Mouse (Mus musculus) limb, embryonic 10.5 days (tissue): ENCODE results near the gene Chd1l. TPM values are rescaled to one million over a fixed set of nuclear protein-coding genes. Genes with fewer than 3 reads are reported as not detected.
A peak's percentile ranks its signal among the peaks of the same experiment; 100 is the strongest.

Experiments used
- DNase-seq: peaks from one replicate; pipeline ENCODE4 v3.0.0-alpha.2; 2017; ENCODE audit warnings: low spot score
- H3K27ac ChIP-seq: fragments of 300-500 bp; sonication (generic); 2 replicates; pipeline ENCODE4 v1.5.1; 2016; ENCODE audit warnings: mild to moderate bottlenecking
- H3K27me3 ChIP-seq: fragments of 300-500 bp; sonication (generic); 2 replicates; pipeline ENCODE4 v1.6.1; 2016; ENCODE audit warnings: low read depth, mild to moderate bottlenecking; ENCODE audit not compliant: poor library complexity, severe bottlenecking
- H3K36me3 ChIP-seq: fragments of 300-500 bp; sonication (generic); 2 replicates; pipeline ENCODE4 v1.6.1; 2016; ENCODE audit warnings: mild to moderate bottlenecking, moderate library complexity
- H3K4me1 ChIP-seq: fragments of 300-500 bp; sonication (generic); 2 replicates; pipeline ENCODE4 v1.6.1; 2016
- H3K4me3 ChIP-seq: fragments of 300-500 bp; sonication (generic); 2 replicates; pipeline ENCODE4 v1.5.1; 2016; ENCODE audit warnings: mild to moderate bottlenecking, moderate library complexity
- H3K9me3 ChIP-seq: fragments of 300-500 bp; sonication (generic); replicated peaks from 2 replicates; pipeline ENCODE4 v1.6.1; 2016; ENCODE audit warnings: mild to moderate bottlenecking
- WGBS: fragments of 180-500 bp; shearing (Covaris S2); methylation state at CpG from one replicate; pipeline ENCODE4 v1.1.7; 2016; 5-methylcytosine and 5-hydroxymethylcytosine counted together
- polyA plus RNA-seq: library from polyadenylated mRNA; unstranded; fragments of >200 nt; fragmentation: Nextera tagmentation; extraction: Ambion mirVana; gene quantifications from 2 replicates; pipeline ENCODE4 v1.2.1, GENCODE M21; 2016

The Chd1l gene
- polyA plus RNA-seq, 1 experiment from 2014 or later: 20.8 TPM

DNA sequence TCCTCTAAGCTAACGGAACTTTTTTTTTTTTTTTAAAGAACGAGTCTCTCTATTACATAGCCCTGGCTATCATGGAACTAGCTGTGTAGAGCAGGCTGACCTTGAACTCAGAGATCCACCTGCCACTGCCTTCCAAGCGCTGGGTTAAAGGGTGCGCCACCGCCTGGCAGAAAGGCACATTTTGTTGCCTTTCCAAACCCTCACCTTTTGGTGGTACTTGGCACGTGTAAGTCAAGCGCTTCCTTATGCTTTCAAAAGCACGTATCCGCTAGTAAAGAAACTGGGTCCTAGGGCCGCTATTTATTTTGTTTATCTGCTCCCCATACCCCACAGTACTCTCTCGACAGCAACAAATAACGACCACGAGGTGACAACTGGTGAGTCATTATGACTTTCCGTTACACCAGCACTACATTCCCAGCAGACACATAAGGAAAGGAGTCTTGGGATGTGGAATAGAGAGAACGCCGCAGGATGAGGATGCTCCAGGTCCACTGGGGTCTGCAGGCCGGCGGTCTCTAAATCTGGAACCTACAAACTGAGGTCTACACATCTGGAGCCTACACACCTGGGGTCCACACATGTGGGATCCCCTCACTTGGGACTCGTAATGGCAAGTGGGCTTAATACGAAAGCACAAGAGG lies 680 bp downstream of the Chd1l start:
- peak overlapping the region; percentile 96 for H3K27ac ChIP-seq

DNA sequence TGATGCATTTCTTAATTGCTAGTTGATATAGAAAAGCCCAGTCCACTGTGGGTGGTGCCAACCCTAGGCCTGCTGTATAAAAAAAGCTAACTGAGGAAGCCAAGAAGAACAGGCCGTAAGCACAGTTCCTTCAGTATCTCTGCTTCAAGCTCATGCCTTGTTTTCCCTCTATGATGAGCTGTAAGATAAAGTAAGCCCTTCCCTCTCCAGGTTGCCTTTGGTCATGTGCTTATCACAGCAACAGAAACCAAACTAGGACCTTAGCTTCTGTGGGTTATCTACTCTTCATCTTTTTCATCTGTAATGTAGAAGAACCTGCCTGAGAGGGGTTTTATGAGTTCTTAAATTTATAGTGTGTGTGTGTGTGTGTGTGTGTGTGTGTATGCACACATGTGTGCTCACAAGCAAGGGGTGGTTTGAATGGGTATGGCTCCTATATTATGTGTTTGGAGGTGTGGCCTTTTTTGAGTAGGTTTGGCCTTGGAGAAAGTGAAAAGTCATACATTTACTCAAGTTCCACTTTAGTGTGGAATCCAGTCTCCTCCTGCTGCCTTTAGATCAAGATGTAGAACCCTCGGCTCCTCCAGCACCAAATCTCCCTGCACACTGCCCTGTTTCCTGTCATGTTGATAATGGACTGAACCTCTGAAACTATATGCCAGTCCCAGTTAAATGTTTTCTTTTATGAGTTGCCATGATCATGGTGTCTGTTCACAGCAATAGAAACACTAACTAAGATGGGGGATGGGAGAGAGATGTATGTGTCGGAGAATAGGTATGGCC lies 9.8 kb downstream of the Chd1l start:
- H3K27me3 ChIP-seq: no peaks in the 10 kb centered on the region
- 90% methylated on average over 3 of the region's 3 CpGs for WGBS
- no peaks in the 10 kb centered on the region for H3K4me1 ChIP-seq
- no peak for DNase-seq
- no peak overlapping the region for H3K27ac ChIP-seq
- H3K36me3 ChIP-seq: peaks cover 44% of the 10 kb centered on the region
- H3K9me3 ChIP-seq: no peaks in the 10 kb centered on the region
- no peak overlapping the region for H3K4me3 ChIP-seq

More for the DNA sequence above, 680 bp downstream of the Chd1l start:
- Histone ChIP-seq H3K4me3 (peak overlapping the region; percentile 74), H3K27me3 (no peaks in the 10 kb centered on the region), H3K9me3 (no peaks in the 10 kb centered on the region), H3K4me1 (no peaks in the 10 kb centered on the region), H3K36me3 (no peaks in the 10 kb centered on the region)
- DNase-seq: peak; percentile 51
- WGBS: 3% methylated on average over 20 of the region's 20 CpGs

DNA sequence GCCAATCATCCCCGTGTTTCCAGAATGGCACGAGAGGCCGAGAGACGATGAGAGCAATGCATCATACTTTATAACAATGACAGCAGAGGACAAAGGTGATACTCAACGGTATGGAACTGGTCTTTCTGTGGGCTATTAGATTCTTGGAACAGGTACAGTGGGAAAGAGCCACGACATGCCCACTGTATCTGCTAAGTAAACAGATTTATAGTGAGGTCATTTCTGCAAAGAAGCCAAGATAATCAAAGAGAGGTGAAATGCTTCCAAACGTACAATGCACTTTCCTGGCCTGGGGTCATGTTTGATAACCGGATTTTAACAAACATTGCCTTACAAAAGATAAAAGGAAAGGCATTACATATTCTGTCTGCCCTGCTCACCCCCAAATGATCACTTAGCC lies 13.2 kb downstream of the Chd1l start:
- Histone ChIP-seq H3K4me1 (no peaks in the 10 kb centered on the region), H3K27me3 (no peaks in the 10 kb centered on the region), H3K9me3 (no peaks in the 10 kb centered on the region), H3K27ac (no peak overlapping the region), H3K36me3 (peaks cover 51% of the 10 kb centered on the region), H3K4me3 (no peak overlapping the region)
- no peak for DNase-seq
- 93% methylated on average over 8 of the region's 8 CpGs for WGBS

DNA sequence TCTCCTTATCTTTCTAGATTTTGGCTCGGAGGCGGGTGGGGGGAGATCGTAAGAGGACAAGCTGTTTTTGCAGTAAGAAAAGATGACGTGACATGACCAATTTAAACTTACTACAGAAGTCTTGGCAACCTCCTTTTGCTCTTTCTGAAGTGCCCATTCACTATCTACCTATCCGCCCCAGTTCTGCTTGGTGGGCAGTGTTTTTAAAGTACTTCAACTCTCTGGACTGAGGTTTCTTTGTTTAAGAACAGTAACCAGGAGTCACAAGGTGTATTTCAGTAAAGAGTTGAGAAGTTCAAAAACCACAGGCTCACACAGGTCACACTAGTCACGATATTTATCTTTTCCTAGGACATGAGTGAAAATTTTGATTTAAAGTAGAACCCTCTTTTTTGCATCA lies 14.9 kb downstream of the Chd1l start:
- 94% methylated on average over 6 of the region's 6 CpGs for WGBS
- Histone ChIP-seq H3K27ac (no peak overlapping the region), H3K4me3 (no peak overlapping the region), H3K36me3 (peaks cover 39% of the 10 kb centered on the region), H3K4me1 (no peaks in the 10 kb centered on the region), H3K9me3 (no peaks in the 10 kb centered on the region), H3K27me3 (no peaks in the 10 kb centered on the region)
- DNase-seq: no peak

DNA sequence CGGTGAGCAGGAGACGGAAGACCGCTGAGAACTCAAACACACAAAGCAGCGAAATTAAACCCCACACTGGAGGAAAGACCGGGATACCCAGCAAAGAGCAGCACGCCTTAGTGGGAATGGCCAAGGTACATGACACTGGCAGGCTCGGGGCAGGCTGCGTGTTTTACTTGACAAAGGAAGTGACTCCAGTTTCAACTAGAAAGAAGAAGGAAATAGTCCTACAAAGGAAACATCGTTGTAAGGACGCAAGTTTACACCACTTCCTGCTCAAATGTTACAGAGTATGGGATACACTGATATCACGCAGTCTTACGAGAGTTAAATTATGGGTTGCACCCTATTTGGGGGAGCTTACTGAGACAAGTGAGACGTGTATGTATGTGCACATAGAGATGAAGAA lies 15.9 kb downstream of the Chd1l start:
- no peak for DNase-seq
- H3K4me1 ChIP-seq: no peaks in the 10 kb centered on the region
- peaks cover 39% of the 10 kb centered on the region for H3K36me3 ChIP-seq

DNA sequence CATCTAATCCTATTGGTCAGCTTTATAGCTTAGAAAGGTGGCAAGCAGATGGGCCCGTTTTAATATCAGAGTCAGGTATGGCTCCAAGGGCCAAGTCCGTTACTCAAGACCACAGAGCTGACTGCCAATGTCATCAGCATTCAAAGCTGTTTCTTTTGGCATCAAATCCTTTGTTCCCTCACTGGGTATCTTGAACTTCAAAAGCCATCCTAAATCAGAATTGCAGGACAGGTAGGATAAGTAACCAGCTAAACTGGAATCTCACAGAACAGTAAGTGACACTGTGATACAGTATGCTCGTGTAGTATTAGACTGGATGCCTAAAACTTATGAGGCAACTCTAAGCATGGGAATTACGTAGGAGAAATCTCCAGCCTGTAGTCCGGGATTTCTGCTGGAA lies 16.9 kb downstream of the Chd1l start:
- no peaks in the 10 kb centered on the region for H3K4me1 ChIP-seq
- H3K36me3 ChIP-seq: peaks cover 37% of the 10 kb centered on the region
- H3K27ac ChIP-seq: no peak overlapping the region
- no peak for DNase-seq
- no peaks in the 10 kb centered on the region for H3K9me3 ChIP-seq
- 95% methylated on average over 5 of the region's 5 CpGs for WGBS
- H3K4me3 ChIP-seq: no peak overlapping the region
- H3K27me3 ChIP-seq: no peaks in the 10 kb centered on the region

More for the DNA sequence above, 15.9 kb downstream of the Chd1l start:
- H3K27me3 ChIP-seq: no peaks in the 10 kb centered on the region
- H3K4me3 ChIP-seq: no peak overlapping the region
- no peak overlapping the region for H3K27ac ChIP-seq
- WGBS: 91% methylated on average over 13 of the region's 13 CpGs
- H3K9me3 ChIP-seq: no peaks in the 10 kb centered on the region

DNA sequence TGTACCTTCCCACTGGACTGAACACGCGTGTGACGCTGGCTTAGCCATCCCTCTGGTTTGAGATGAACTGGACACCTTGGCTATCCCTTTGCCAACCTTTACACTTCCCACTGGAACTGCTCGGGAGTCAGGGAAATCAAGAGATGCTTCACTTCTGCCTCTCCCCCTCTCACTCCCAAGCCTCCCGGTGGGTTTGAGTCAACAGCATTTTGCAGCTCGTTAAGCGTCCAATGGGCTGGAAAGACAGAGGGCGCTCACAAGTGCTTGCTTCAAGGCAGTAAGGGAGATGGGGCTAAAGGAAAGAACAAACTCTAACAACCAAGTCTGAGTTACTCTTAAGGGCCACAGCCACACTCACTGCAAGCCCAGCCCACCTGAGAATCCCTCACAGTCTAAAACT lies 19.3 kb downstream of the Chd1l start:
- WGBS: 69% methylated on average over 8 of the region's 8 CpGs
- Histone ChIP-seq H3K4me3 (no peak overlapping the region), H3K4me1 (peaks cover 7% of the 10 kb centered on the region; the same call in 1 of the 2 replicates), H3K36me3 (peaks cover 48% of the 10 kb centered on the region), H3K27ac (no peak overlapping the region), H3K9me3 (no peaks in the 10 kb centered on the region), H3K27me3 (no peaks in the 10 kb centered on the region)
- no peak for DNase-seq

DNA sequence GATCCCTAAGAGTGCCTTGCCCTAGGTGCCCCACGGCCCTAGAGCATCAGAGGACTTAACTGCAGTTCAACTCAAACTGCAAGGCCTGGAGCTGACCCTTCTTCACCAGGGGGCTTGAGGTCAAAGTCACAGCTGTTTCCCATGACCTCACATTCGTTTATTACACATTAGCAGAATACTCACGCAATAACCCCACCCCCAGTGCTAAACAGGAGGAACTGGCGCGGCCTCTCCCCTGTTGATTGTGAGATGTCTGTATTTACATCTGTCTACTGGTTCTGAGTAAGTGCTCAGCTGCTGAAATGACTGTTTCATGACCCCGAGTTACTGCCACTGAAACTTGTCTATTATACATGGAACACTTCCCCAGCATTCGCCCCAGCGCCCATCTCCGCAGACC lies 22.3 kb downstream of the Chd1l start:
- H3K36me3 ChIP-seq: peaks cover 47% of the 10 kb centered on the region

DNA sequence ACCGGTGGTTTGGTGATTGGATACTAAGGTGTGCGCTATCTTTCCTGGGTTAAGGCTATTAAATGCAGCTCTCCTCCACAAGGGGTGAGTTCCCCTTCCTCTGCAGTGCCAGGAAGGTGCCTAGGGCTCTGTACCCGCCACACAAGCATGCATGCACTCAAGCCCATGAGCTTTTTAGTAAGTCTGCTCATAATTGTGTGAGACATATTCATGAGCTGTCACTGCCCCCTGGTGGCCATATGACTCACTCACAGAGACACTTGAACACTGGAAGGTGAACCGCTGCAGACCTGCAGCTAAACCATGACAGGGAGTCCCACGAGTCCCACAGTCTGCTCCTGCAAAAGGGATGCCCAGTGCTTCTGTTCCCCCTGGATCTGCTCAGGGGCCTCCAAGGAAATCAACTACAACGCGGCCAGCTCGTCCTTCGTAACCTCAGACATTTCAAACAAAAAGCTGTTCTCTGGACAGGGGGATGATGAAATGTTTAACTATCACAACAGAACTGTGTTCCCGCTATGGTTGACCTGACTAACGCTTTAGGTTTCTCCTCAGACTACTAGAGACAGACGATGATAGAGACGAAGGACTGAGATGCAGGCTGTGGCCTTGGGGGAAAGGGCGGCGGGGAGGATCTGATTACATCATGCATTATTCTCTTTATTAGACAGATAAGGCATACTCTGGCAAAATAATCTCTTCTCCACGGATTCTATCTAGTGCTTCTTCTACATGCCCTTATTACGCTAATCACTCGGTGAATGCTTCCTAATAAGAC lies 24.4 kb downstream of the Chd1l start:
- Histone ChIP-seq H3K36me3 (peaks cover 63% of the 10 kb centered on the region), H3K4me3 (no peak overlapping the region), H3K4me1 (peaks cover 7% of the 10 kb centered on the region; the same call in 1 of the 2 replicates), H3K27ac (no peak overlapping the region), H3K27me3 (no peaks in the 10 kb centered on the region), H3K9me3 (no peaks in the 10 kb centered on the region)
- peak; percentile 87 for DNase-seq
- WGBS: 77% methylated on average over 18 of the region's 18 CpGs

More for the DNA sequence above, 22.3 kb downstream of the Chd1l start:
- no peak for DNase-seq
- 79% methylated on average over 9 of the region's 9 CpGs for WGBS
- no peaks in the 10 kb centered on the region for H3K27me3 ChIP-seq
- no peak overlapping the region for H3K4me3 ChIP-seq
- H3K27ac ChIP-seq: no peak overlapping the region
- H3K4me1 ChIP-seq: peaks cover 7% of the 10 kb centered on the region; the same call in 1 of the 2 replicates
- no peaks in the 10 kb centered on the region for H3K9me3 ChIP-seq

DNA sequence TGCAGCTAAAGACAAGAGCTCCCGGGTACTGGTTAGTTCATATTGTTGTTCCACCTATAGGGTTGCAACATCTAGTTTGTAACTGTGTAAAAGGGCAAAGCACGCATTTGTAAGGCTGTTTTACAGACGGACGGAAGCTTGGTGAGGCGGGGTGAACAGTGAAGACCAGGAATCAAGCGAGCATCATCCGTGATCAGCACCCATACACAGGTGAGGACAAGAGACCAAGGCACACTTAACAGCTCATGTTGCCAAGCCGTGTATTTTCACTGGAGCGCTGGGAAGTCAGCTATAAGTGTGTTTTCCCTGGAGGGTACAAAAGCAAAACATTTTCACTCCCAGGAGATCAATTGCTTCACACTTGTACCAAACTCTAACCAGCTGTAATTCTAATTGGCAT lies 36.2 kb downstream of the Chd1l start:
- whole genome bisulfite sequencing: 84% methylated on average over 9 of the region's 9 CpGs
- H3K9me3 ChIP-seq: no peaks in the 10 kb centered on the region
- no peak for DNase-seq

DNA sequence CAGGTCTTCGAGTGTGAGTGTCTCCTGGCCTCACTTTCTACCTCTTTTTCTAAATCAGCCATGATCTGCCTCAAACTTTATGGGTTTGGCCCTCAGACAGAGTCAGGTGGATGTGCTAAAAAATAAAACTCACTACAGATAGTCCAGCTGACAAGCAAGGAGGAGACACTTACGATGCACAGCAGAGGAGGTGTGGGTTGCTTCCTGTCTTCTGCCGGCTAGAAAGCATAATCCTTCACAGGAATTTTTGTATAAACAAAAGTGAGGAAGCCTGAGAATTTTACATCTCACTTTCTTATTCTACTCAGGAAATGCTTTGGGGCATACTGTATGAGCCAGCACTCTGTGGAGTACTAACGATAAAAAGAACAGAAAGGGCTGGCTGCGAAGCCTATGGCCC lies 45.4 kb downstream of the Chd1l start:
- H3K9me3 ChIP-seq: no peaks in the 10 kb centered on the region
- H3K4me1 ChIP-seq: no peaks in the 10 kb centered on the region
- H3K36me3 ChIP-seq: peaks cover 31% of the 10 kb centered on the region
- H3K27me3 ChIP-seq: no peaks in the 10 kb centered on the region
- no peak overlapping the region for H3K4me3 ChIP-seq
- DNase-seq: no peak
- H3K27ac ChIP-seq: no peak overlapping the region
- 86% methylated on average over 5 of the region's 5 CpGs for WGBS

More for the DNA sequence above, 36.2 kb downstream of the Chd1l start:
- Histone ChIP-seq H3K4me1 (peaks cover 6% of the 10 kb centered on the region; the same call in 1 of the 2 replicates), H3K27ac (no peak overlapping the region), H3K4me3 (no peak overlapping the region), H3K27me3 (0 out of 2 replicates have a peak, but pooled peaks cover 3% of the 10 kb centered on the region), H3K36me3 (peaks cover 28% of the 10 kb centered on the region)

DNA sequence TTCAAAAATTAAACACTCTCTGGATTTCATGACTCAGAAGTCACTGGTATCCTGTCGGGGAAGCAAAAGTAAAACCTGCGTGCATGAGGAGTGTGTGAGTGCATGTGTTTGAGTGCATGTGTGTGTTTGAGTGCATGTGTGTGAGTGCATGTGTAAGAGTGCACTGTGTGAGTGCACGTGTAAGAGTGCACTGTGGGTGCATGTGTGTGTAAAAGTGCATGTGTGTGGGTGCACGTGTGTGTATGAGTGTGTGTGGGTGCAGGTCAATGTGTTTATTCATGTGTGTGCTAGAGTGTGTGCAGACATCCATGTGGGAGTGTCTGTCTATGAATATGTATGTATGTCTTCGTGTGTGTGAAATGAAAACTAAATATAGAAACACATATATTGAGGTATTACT lies 51.4 kb downstream of the Chd1l start:
- Histone ChIP-seq H3K27me3 (no peaks in the 10 kb centered on the region), H3K4me3 (no peak overlapping the region), H3K27ac (no peak overlapping the region), H3K9me3 (no peaks in the 10 kb centered on the region), H3K36me3 (peaks cover 15% of the 10 kb centered on the region), H3K4me1 (no peaks in the 10 kb centered on the region)
- DNase-seq: no peak
- 92% methylated on average over 5 of the region's 5 CpGs for WGBS

DNA sequence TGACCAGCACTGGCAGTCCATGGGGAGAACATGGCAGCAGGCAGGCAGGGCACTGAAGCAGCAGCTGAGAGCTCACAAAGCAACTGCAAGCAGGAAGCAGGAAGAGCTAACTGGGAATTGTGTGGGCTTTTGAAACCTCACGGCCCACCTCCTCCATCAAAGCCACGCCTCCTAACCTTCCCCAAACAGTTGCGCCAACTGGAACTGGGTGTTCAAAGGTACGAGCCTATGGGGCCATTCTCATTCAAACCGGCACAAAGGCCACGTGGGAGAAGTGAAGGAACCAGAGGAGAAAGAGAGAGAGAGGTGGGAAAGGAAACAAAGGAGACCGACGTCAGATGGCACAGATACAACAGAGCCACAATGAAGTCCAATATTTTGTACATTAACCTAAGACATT lies 63.8 kb downstream of the Chd1l start:
- H3K36me3 ChIP-seq: no peaks in the 10 kb centered on the region
- H3K4me3 ChIP-seq: no peak overlapping the region
- no peak overlapping the region; the same call in 1 of the 2 replicates for H3K27ac ChIP-seq
- DNase-seq: no peak
- WGBS: 63% methylated on average over 8 of the region's 8 CpGs
- H3K27me3 ChIP-seq: no peaks in the 10 kb centered on the region
- no peaks in the 10 kb centered on the region for H3K9me3 ChIP-seq
- H3K4me1 ChIP-seq: no peaks in the 10 kb centered on the region
